Mouse (Mus musculus) C2C12 (cell line): ENCODE results near the gene Gimap3. TPM values are rescaled to one million over a fixed set of nuclear protein-coding genes. Genes with fewer than 3 reads are reported as not detected.

Experiments
- H3K27me3 ChIP-seq: one replicate; pipeline ENCODE4 v1.6.1; 2011; ENCODE audit not compliant: control insufficient read depth, insufficient read depth, insufficient read length
- H3K36me3 ChIP-seq: one replicate; pipeline ENCODE4 v1.6.1; 2011; ENCODE audit not compliant: control insufficient read depth, insufficient read depth
- H3K4me3 ChIP-seq: one replicate; pipeline ENCODE4 v1.5.1; 2011; ENCODE audit warnings: mild to moderate bottlenecking, control low read depth; ENCODE audit not compliant: poor library complexity, insufficient read depth, severe bottlenecking
- H3K79me2 ChIP-seq: one replicate; pipeline ENCODE4 v1.6.1; 2011; ENCODE audit not compliant: control insufficient read depth, insufficient read depth
- H3K79me3 ChIP-seq: one replicate; pipeline ENCODE4 v1.6.1; 2011; ENCODE audit warnings: low read depth, control low read depth
- H3ac ChIP-seq: one replicate; pipeline ENCODE3; 2011; ENCODE audit warnings: low read depth; ENCODE audit not compliant: control insufficient read depth, insufficient read length
- CEBPB ChIP-seq: IDR thresholded peaks from one replicate; pipeline ENCODE4 v1.6.1; 2011; ENCODE audit warnings: low read depth, mild to moderate bottlenecking, control low read depth, moderate library complexity
- CTCF ChIP-seq: IDR thresholded peaks from one replicate; pipeline ENCODE4 v1.5.1; 2011; ENCODE audit not compliant: control insufficient read depth, insufficient read depth, insufficient read length
- FOSL1 ChIP-seq: IDR thresholded peaks from one replicate; pipeline ENCODE4 v1.8.0; 2011; ENCODE audit warnings: mild to moderate bottlenecking, low read length; ENCODE audit not compliant: poor library complexity, insufficient read depth, severe bottlenecking
- MAX ChIP-seq: IDR thresholded peaks from one replicate; pipeline ENCODE4 v1.6.1; 2011; ENCODE audit warnings: mild to moderate bottlenecking, control low read depth
- MYOD1 ChIP-seq: IDR thresholded peaks from one replicate; pipeline ENCODE4 v1.6.1; 2011; ENCODE audit warnings: low read depth; ENCODE audit not compliant: control insufficient read depth, insufficient read length
- MYOG ChIP-seq: IDR thresholded peaks from one replicate; pipeline ENCODE4 v1.6.1; 2011; ENCODE audit not compliant: control insufficient read depth, insufficient read length; ENCODE audit errors: extremely low read depth
- USF1 ChIP-seq: IDR thresholded peaks from one replicate; pipeline ENCODE4 v1.6.1; 2011; ENCODE audit warnings: low read depth, mild to moderate bottlenecking, control low read depth, moderate library complexity
- polyA plus RNA-seq: library from polyadenylated mRNA; unstranded; fragments of >200 nt; fragmentation: generic; extraction: Trizol; gene quantifications from one replicate; pipeline ENCODE4 v1.2.1, GENCODE M21; 2012; ENCODE audit warnings: missing spikeins

Gimap3 gene
- polyA plus RNA-seq, 1 experiment = not detected

DNA sequence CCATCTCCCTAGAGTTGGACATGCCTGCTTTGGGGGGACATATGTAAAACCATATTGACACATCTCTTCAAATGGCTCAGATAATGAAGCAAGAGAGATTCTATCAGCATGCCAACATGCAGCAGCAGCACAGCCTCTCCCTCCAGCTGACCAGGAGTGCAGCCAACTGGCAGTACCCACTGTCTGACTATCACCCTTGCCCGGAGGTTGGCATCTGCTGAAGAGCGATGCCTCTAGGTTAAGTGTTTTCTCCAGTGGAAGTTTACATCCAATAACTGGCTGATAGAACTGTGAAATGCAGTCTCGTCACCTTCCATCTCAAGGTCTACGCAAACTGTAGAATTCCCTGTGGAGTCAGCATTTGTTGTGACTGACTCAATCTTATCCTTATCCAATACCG, 33.0 kb downstream of the Gimap3 start:
- H3K79me3 ChIP-seq = no peaks in the 10 kb centered on the region
- no peak overlapping the region for H3K4me3 ChIP-seq
- no peak overlapping the region for H3ac ChIP-seq
- no peaks in the 10 kb centered on the region for H3K36me3 ChIP-seq
- TF ChIP-seq CTCF (no peak), MYOG (no peak), CEBPB (no peak), USF1 (no peak), MAX (no peak), MYOD1 (no peak), FOSL1 (no peak)
- H3K27me3 ChIP-seq = peaks cover 2% of the 10 kb centered on the region
- no peaks in the 10 kb centered on the region for H3K79me2 ChIP-seq

DNA sequence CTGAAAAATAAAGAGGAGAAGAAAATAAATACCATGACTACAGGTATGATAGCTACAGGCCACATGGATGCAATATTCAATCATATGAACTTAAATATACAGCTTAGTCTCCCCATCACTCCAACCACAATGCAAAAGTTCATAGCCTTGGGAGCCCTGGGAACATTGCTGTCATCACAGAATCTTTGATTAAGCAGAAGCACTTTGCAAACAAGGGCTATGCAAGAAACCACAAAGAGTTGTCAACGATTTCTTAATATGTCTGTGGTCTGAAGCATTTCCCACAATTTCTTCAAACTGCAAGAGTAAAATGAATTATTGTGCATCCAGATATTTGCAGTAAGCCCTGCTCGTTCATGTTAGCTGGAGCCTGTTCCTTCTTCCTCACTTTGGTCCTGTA, 33.6 kb downstream of the Gimap3 start:
- H3K36me3 ChIP-seq = no peaks in the 10 kb centered on the region
- H3K79me2 ChIP-seq = no peaks in the 10 kb centered on the region
- no peak overlapping the region for H3K4me3 ChIP-seq
- H3K27me3 ChIP-seq = no peaks in the 10 kb centered on the region
- no peak overlapping the region for H3ac ChIP-seq
- H3K79me3 ChIP-seq = no peaks in the 10 kb centered on the region
- TF ChIP-seq MYOG (no peak), CTCF (no peak), FOSL1 (no peak), USF1 (no peak), MAX (no peak), MYOD1 (no peak), CEBPB (no peak)

- no peaks in the 10 kb centered on the region for H3K27me3 ChIP-seq
- H3K79me2 ChIP-seq = no peaks in the 10 kb centered on the region
- H3K4me3 ChIP-seq = no peak overlapping the region
- no peaks in the 10 kb centered on the region for H3K79me3 ChIP-seq
- no peaks in the 10 kb centered on the region for H3K36me3 ChIP-seq
- no peak overlapping the region for H3ac ChIP-seq
- TF ChIP-seq USF1 (no peak), MYOD1 (no peak), MYOG (no peak), CEBPB (no peak), CTCF (no peak), FOSL1 (no peak), MAX (no peak)
Observed at GRCm38 (mm10) chr6:48733660-48734059, 37.0 kb downstream of the Gimap3 start.

DNA sequence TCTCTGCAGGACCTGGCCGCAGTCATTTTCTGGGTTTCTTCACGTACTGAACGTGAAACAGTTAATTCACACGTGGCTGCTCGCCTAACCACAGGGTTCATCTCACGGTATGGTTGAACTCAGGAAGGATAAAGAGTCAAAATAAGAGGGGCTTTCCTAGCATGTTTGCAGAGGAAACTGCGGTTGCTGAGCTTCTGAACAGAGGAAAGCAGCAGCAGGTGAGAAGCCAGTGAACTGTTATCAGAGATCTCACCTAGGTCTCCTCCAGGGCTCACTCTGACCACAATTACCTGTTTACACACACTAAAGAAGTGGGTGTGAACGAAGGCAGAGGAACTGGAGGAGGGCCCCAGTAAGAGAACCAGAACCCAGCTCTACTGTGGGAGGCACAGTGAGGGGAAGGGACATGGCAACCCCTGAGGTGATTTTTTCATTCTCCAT, 37.8 kb downstream of the Gimap3 start:
- no peaks in the 10 kb centered on the region for H3K79me2 ChIP-seq
- TF ChIP-seq FOSL1 = no peak
- no peak for TF ChIP-seq USF1
- no peak for TF ChIP-seq CTCF
- no peak for TF ChIP-seq MAX
- no peak for TF ChIP-seq MYOG
- TF ChIP-seq CEBPB = no peak
- TF ChIP-seq MYOD1 = no peak
- no peaks in the 10 kb centered on the region for H3K27me3 ChIP-seq
- H3ac ChIP-seq = no peak overlapping the region
- H3K4me3 ChIP-seq = no peak overlapping the region
- H3K36me3 ChIP-seq = no peaks in the 10 kb centered on the region
- no peaks in the 10 kb centered on the region for H3K79me3 ChIP-seq

DNA sequence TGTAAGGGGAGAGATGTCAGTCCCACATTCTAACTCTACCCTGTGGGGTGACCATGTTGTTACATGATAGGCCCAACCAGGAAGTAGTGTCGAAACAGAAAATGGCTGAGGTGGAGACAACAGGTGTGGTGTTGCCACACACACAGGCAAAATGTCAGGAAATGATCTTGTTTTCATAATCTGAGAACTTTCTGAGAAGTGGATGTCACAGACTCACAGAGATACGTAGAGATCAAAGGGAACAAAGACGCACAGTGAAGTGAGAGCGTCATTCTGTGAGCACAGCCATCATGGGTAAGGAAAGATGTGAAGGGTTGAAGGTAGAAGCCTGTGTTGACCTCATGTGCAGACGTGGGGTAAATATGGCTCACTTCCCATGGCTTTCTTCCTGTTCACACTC, 42.9 kb downstream of the Gimap3 start:
- Histone ChIP-seq H3K79me3 (no peaks in the 10 kb centered on the region), H3K36me3 (no peaks in the 10 kb centered on the region), H3K27me3 (no peaks in the 10 kb centered on the region), H3K79me2 (no peaks in the 10 kb centered on the region), H3K4me3 (no peak overlapping the region), H3ac (no peak overlapping the region)
- no peak for TF ChIP-seq FOSL1
- no peak for TF ChIP-seq USF1
- no peak for TF ChIP-seq CTCF

DNA sequence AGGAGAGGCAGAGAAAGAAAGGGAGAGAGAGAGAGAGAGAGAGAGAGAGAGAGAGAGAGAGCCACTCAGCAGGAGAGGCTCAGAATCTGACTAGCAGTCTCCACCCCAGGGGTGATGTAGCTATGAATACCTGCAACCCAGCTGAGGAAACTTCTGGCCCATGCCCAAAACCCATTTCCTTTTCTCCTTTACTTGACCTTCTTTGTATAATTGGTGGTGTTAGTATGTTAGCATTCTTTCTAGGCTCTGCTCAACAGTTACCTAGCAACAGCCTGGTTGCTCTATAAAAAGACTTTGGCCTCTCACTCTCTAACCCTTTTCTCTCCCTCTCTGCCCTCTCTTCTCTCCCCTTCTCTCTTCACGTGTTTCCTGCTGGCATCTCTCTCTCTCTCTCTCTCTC, 45.2 kb downstream of the Gimap3 start:
- no peaks in the 10 kb centered on the region for H3K79me2 ChIP-seq
- no peaks in the 10 kb centered on the region for H3K36me3 ChIP-seq
- H3K4me3 ChIP-seq = no peak overlapping the region
- no peak overlapping the region for H3ac ChIP-seq
- H3K79me3 ChIP-seq = no peaks in the 10 kb centered on the region
- TF ChIP-seq USF1 = no peak
- TF ChIP-seq MYOD1 = no peak
- H3K27me3 ChIP-seq = no peaks in the 10 kb centered on the region

- H3ac ChIP-seq = no peak overlapping the region
- H3K27me3 ChIP-seq = no peaks in the 10 kb centered on the region
- no peak overlapping the region for H3K4me3 ChIP-seq
- no peaks in the 10 kb centered on the region for H3K79me2 ChIP-seq
- H3K79me3 ChIP-seq = no peaks in the 10 kb centered on the region
- TF ChIP-seq USF1 = no peak
- no peak for TF ChIP-seq MYOG
- no peak for TF ChIP-seq CTCF
- no peaks in the 10 kb centered on the region for H3K36me3 ChIP-seq
Observed at GRCm38 (mm10) chr6:48723468-48723867, 47.2 kb downstream of the Gimap3 start.
